Mouse (Mus musculus) retina, adult 2 months (tissue): ENCODE results near the gene Gm5478.
"Not testable (repeated sequence)": the region's sequence is repeated elsewhere in the genome, so short reads cannot be mapped to it uniquely, and the experiment has no call there.

ENCODE experiments used
- DNase-seq: peaks from one replicate; pipeline ENCODE4 v3.0.0-alpha.2; 2012; ENCODE audit warnings: low read depth, low spot score

Gm5478 gene

GRCm38 (mm10) chr15:101647280-101647679, at the start of gene Gm5478:
TSS of gene Gm5478 (minus strand) at chr15:101647380.
- no peak for DNase-seq

DNA sequence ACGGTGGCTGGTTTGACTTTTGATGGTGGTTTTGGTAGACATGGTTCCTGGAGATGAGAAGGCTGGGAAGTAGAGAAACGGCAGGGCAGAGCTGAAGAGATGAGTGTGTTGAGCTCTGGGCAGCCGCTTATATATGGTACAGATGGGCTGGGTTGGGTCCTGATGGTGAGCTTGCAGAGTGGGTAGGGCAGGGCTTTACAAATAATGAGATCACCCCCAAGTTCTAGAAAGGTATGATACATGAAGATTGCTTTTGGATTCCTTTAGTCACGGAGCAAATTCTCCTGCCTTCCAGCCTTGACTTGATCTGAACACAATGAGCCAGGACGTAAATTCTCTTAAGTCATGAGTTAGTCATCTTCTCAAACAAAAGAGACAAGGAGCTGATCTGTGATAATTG, 47.0 kb upstream of the Gm5478 start, which contains the start of gene Krt6a:
Krt6a (minus strand) TSS at position 101 of the 400 bp plus-strand sequence.
- DNase-seq, result no peak

- DNase-seq, result not testable (repeated sequence)
These were observed 43.3 kb upstream of the Gm5478 start for GRCm38 (mm10) chr15:101690460-101690859.

- no peak for DNase-seq
These were observed 41.0 kb upstream of the Gm5478 start for GRCm38 (mm10) chr15:101688161-101688560.

DNA sequence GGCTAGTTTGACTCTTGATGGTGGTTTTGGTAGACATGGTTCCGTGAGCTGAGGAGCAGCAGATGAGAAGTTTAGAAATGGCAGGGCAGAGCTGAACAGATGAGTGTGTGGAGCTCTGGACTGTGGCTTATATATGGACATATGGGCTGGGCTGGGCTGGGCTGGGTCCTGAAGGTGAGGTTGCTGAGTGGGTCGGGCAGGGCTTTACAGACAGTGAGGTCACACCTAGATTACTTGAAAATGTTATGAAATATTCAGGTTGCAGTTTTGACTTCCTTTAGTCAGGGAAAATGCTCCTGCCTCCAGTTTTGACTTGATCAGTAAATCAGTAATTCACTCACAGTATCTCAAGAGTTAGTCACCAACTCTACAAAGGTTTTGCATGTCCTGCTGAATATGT, 33.0 kb upstream of the Gm5478 start, which contains the start of gene Krt6b:
Krt6b (minus strand) TSS at position 101 of the 400 bp plus-strand sequence.
- DNase-seq, result no peak

DNA sequence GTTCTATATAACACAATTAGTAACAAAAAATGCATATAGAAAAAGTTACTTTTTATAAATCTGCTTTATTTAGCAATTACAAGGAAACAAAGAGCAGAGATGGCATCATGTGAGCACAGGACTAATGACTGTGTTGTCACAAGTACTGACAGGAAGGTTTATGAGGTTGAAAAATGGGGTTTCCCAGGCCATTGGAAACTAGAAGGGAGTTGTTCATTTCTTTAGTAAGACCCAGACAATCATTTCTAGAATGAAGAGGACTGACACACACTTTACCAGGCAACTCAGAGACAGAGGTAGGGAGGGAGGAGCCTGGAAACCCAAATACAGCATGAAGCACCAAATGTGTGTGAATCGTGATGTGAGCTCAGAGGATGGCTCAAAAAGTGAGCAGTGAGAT, 28.8 kb upstream of the Gm5478 start:
- no peak for DNase-seq

GRCm38 (mm10) chr15:101652736-101653265, 5.6 kb upstream of the Gm5478 start:
- DNase-seq, result no peak

DNA sequence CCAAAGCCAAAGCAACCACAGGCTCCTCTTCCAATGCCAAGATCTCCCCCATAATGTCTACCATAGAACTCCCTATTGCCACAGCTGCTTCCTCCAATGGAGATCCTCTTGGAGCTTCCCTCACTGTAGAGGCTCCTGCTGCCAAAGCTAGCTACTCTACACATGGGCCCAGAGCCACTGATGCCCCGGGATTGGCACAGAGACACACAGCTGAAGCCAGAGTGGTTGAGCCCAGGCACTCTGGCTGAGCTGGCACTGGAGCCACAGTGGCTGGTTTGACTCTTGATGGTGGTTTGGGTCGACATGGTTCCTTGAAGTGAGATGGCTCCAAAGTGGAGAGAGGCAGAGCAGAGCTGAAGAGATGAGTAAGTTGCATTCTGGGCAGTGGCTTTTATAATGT, 19.3 kb downstream of the Gm5478 start, which contains the start of gene Gm5414:
Gm5414 (minus strand) TSS at position 305 of the 400 bp plus-strand sequence.
- DNase-seq, result no peak

DNA sequence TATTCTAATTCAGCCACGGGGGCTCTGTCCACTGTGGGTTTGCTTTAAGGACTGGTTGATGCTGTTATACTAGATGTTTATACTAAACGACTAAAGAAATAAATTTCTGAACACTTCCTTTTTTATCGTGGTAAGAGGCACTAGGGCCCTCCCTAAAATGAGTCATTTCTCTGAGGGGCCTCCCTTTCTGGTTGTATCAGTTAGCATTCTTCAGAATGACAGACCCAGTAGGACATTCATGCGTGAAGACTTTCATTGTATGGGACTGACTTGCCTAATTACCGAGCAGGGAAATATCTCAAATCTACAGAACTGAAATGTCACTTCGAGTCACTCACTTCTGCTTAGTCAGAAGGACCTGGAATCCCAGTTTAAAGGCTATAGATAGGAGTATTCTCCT, 48.1 kb downstream of the Gm5478 start:
- no peak for DNase-seq
